Mouse (Mus musculus): ENCODE measurements around the gene Mmp1b. TPM values are rescaled to one million over a fixed set of nuclear protein-coding genes. Genes with fewer than 3 reads are reported as not detected.

Mmp1b gene
- not detected in 2 replicates for polyA plus RNA-seq (2015; fragmentation: Nextera tagmentation; extraction: Ambion mirVana)

DNA sequence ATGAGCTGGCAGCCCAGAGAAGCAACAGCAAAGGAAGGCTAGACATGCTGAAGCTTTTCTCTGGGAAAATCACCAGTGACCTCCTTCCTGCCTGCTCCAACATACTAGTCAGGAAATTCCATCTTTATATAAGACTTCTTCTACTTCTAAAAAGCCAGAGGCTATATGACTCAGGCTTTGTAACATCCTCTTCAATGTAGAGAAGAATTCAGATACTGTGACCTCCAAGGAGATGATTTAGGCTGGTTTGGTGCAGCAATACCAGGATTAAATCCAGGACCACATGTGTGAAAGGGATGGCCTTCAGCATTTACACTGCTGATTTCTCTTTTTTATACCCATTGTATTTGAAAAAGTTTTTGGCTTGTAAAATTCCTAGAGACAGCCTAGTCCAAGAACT lies at the start of gene Mmp1b:
TSS of gene Mmp1b (minus strand) at position 101 of the 400 bp plus-strand sequence.

DNA sequence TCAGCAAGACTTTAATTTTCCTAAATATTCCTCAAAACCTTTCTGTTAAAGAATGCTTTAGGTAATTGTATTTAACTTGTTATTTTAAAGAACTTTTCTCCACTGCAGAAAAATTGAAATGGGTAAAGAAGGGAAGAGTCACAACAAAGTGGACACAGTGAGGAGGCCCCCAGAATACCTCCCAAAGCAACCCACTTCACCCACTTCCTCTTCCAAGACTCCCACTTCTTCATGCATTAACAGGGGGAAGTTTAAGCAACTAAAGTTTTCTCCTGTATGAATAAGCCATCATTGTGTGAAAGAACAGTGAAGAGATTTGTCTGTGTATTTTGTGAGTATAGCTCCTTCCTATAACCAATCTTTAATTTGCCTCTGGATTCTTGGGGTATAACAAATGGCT lies 43.7 kb downstream of the Mmp1b start, which contains the start of gene Mmp12:
TSS of gene Mmp12 (plus strand) at position 275 of the 400 bp plus-strand sequence.

Other genes with a start within 250 kb of the Mmp1b start
- gene Dync2h1, start 203.6 kb downstream of the Mmp1b start, polyA plus RNA-seq (2015; fragmentation: Nextera tagmentation; extraction: Ambion mirVana), result 14.1 and 15.5 TPM in 2 replicates
- gene Dcun1d5, start 203.5 kb downstream of the Mmp1b start, polyA plus RNA-seq (2015; fragmentation: Nextera tagmentation; extraction: Ambion mirVana), result 107 and 109 TPM in 2 replicates
- 0.71 and 2.8 TPM in 2 replicates for gene Mmp13, start 115.5 kb downstream of the Mmp1b start, polyA plus RNA-seq (2015; fragmentation: Nextera tagmentation; extraction: Ambion mirVana)
- 0.24 and 0.31 TPM in 2 replicates for gene Mmp12, start 43.7 kb downstream of the Mmp1b start, polyA plus RNA-seq (2015; fragmentation: Nextera tagmentation; extraction: Ambion mirVana)
- gene Mmp3, start 57.8 kb upstream of the Mmp1b start, polyA plus RNA-seq (2015; fragmentation: Nextera tagmentation; extraction: Ambion mirVana), result not detected in 2 replicates
- not detected in 2 replicates for gene Mmp10, start 114.3 kb upstream of the Mmp1b start, polyA plus RNA-seq (2015; fragmentation: Nextera tagmentation; extraction: Ambion mirVana)
- gene Mmp8, start 170.4 kb upstream of the Mmp1b start, polyA plus RNA-seq (2015; fragmentation: Nextera tagmentation; extraction: Ambion mirVana), result 0.11 and 0.52 TPM in 2 replicates
- gene Mmp27, start 183.3 kb upstream of the Mmp1b start, polyA plus RNA-seq (2015; fragmentation: Nextera tagmentation; extraction: Ambion mirVana), result not detected in 2 replicates
- gene Mmp20, start 240.2 kb upstream of the Mmp1b start, polyA plus RNA-seq (2015; fragmentation: Nextera tagmentation; extraction: Ambion mirVana), result not detected in 2 replicates